Mouse (Mus musculus) embryonic facial prominence, embryonic 14.5 days (tissue): ENCODE data around the gene Inf2. TPM values are rescaled to one million over a fixed set of nuclear protein-coding genes. Genes with fewer than 3 reads are reported as not detected.

Source experiments
- ATAC-seq: fragments of 200-750 bp; cut with Nextera tagmentation; 2 replicates; pipeline ENCODE4 v1.8.0; 2017; ENCODE audit warnings: low read depth, moderate number of reproducible peaks, moderate TSS enrichment
- DNase-seq: peaks from one replicate; pipeline ENCODE4 v3.0.0-alpha.2; 2015; ENCODE audit warnings: low spot score
- H3K27ac ChIP-seq: fragments of 300-500 bp; sonication (generic); replicated peaks from 2 replicates; pipeline ENCODE4 v1.5.1; 2014; ENCODE audit warnings: low read depth, mild to moderate bottlenecking, low read length, moderate library complexity
- H3K27me3 ChIP-seq: fragments of 300-500 bp; sonication (generic); replicated peaks from 2 replicates; pipeline ENCODE4 v1.6.1; 2014; ENCODE audit warnings: low read length; ENCODE audit not compliant: control insufficient read depth, insufficient read depth
- H3K36me3 ChIP-seq: fragments of 300-500 bp; sonication (generic); 2 replicates; pipeline ENCODE4 v1.6.1; 2014; ENCODE audit warnings: low read length, mixed read lengths; ENCODE audit not compliant: control insufficient read depth, insufficient read depth
- H3K4me1 ChIP-seq: fragments of 300-500 bp; sonication (generic); 2 replicates; pipeline ENCODE4 v1.6.1; 2014; ENCODE audit warnings: antibody characterized with exemption, low read length; ENCODE audit not compliant: control insufficient read depth, insufficient read depth
- H3K4me2 ChIP-seq: fragments of 300-500 bp; sonication (generic); 2 replicates; pipeline ENCODE4 v1.6.1; 2014; ENCODE audit warnings: low read depth, mild to moderate bottlenecking, low read length, moderate library complexity, mixed read lengths
- H3K4me3 ChIP-seq: fragments of 300-500 bp; sonication (generic); 2 replicates; pipeline ENCODE4 v1.5.1; 2014; ENCODE audit warnings: low read depth, mild to moderate bottlenecking, low read length
- H3K9ac ChIP-seq: fragments of 300-500 bp; sonication (generic); 2 replicates; pipeline ENCODE4 v1.6.1; 2014; ENCODE audit warnings: low read depth, mild to moderate bottlenecking, low read length, moderate library complexity, mixed read lengths
- H3K9me3 ChIP-seq: fragments of 300-500 bp; sonication (generic); 2 replicates; pipeline ENCODE4 v1.6.1; 2016; ENCODE audit warnings: low read length; ENCODE audit not compliant: control insufficient read depth
- WGBS: fragments of 180-500 bp; shearing (Covaris S2); extraction: QIAGEN DNeasy Blood & Tissue Kit; methylation state at CpG from one replicate; pipeline ENCODE4 v1.1.7; 2014; 5-methylcytosine and 5-hydroxymethylcytosine counted together
- polyA plus RNA-seq: library from polyadenylated mRNA; unstranded; fragments of >200 nt; fragmentation: Nextera tagmentation; extraction: Ambion mirVana; gene quantifications from 2 replicates; pipeline ENCODE4 v1.2.1, GENCODE M21; 2014

Gene Inf2
- polyA plus RNA-seq, 1 experiment from 2014 or later = 8.1 TPM

GRCm38 (mm10) chr12:112644180-112644854, 55.7 kb downstream of the Inf2 start, which contains the start of gene Siva1:
Siva1 (plus strand) TSS chr12:112644679.
- Histone ChIP-seq H3K27me3 (no peaks in the 10 kb centered on the region), H3K9me3 (no peaks in the 10 kb centered on the region), H3K4me2 (peak within 1 kb of the TSS; percentile 84), H3K4me3 (peak within 1 kb of the TSS; percentile 77), H3K36me3 (peaks cover 24% of the 10 kb centered on the region), H3K27ac (peak within 1 kb of the TSS; percentile 92), H3K9ac (peak within 1 kb of the TSS; percentile 86), H3K4me1 (peaks cover 9% of the 10 kb centered on the region)
- ATAC-seq (peak; percentile 97), DNase-seq (peak; percentile 99)
- 2% methylated on average over 34 of the region's 46 CpGs for WGBS

GRCm38 (mm10) chr12:112644855-112645506, 56.4 kb downstream of the Inf2 start:
- DNase-seq (peak; percentile 41), ATAC-seq (peak; percentile 39; the same call in 1 of the 2 replicates)
- Histone ChIP-seq H3K27ac (peak overlapping the region; percentile 92), H3K4me1 (peaks cover 9% of the 10 kb centered on the region), H3K9ac (peak overlapping the region; percentile 86), H3K4me3 (peak overlapping the region; percentile 77), H3K9me3 (no peaks in the 10 kb centered on the region), H3K4me2 (peak overlapping the region; percentile 84), H3K27me3 (no peaks in the 10 kb centered on the region), H3K36me3 (peaks cover 31% of the 10 kb centered on the region)
- 0% methylated on average over 31 of the region's 75 CpGs for WGBS

GRCm38 (mm10) chr12:112646139-112646538, 57.6 kb downstream of the Inf2 start:
- Histone ChIP-seq H3K4me2 (peak overlapping the region; percentile 84), H3K36me3 (peaks cover 37% of the 10 kb centered on the region), H3K27me3 (no peaks in the 10 kb centered on the region), H3K4me3 (peak overlapping the region; percentile 77), H3K4me1 (peaks cover 9% of the 10 kb centered on the region), H3K9me3 (no peaks in the 10 kb centered on the region), H3K9ac (peak overlapping the region; percentile 86), H3K27ac (no peak overlapping the region)
- DNase-seq (no peak), ATAC-seq (no peak)
- WGBS = 43% methylated on average over 6 of the region's 6 CpGs

- Histone ChIP-seq H3K4me1 (peaks cover 9% of the 10 kb centered on the region), H3K36me3 (peaks cover 54% of the 10 kb centered on the region), H3K27me3 (no peaks in the 10 kb centered on the region), H3K4me2 (no peak overlapping the region), H3K9ac (no peak overlapping the region), H3K9me3 (no peaks in the 10 kb centered on the region), H3K27ac (no peak overlapping the region), H3K4me3 (no peak overlapping the region)
- DNase-seq (no peak), ATAC-seq (no peak)
- WGBS = 92% methylated on average over 5 of the region's 5 CpGs
These were observed 59.5 kb downstream of the Inf2 start for GRCm38 (mm10) chr12:112648081-112648480.

GRCm38 (mm10) chr12:112651778-112652439, 63.3 kb downstream of the Inf2 start:
- Histone ChIP-seq H3K4me2 (no peak overlapping the region), H3K36me3 (peaks cover 91% of the 10 kb centered on the region), H3K27me3 (no peaks in the 10 kb centered on the region), H3K27ac (no peak overlapping the region), H3K9ac (no peak overlapping the region), H3K4me3 (no peak overlapping the region), H3K9me3 (no peaks in the 10 kb centered on the region), H3K4me1 (no peaks in the 10 kb centered on the region)
- DNase-seq (no peak), ATAC-seq (no peak)
- 69% methylated on average over 5 of the region's 5 CpGs for WGBS

- no peaks in the 10 kb centered on the region for H3K27me3 ChIP-seq
- H3K9ac ChIP-seq = no peak overlapping the region
- ATAC-seq (peak; percentile 55), DNase-seq (peak; percentile 90)
- no peaks in the 10 kb centered on the region for H3K9me3 ChIP-seq
- peaks cover 91% of the 10 kb centered on the region for H3K36me3 ChIP-seq
- WGBS = 51% methylated on average over 7 of the region's 7 CpGs
- no peak overlapping the region; the same call in 1 of the 2 replicates for H3K27ac ChIP-seq
- H3K4me3 ChIP-seq = no peak overlapping the region
- H3K4me2 ChIP-seq = no peak overlapping the region
- H3K4me1 ChIP-seq = no peaks in the 10 kb centered on the region
These were observed 64.7 kb downstream of the Inf2 start for GRCm38 (mm10) chr12:112653157-112653824.

- WGBS = 91% methylated on average over 5 of the region's 5 CpGs
- DNase-seq (no peak), ATAC-seq (no peak)
- peaks cover 91% of the 10 kb centered on the region for H3K36me3 ChIP-seq
- H3K4me2 ChIP-seq = no peak overlapping the region
- H3K4me3 ChIP-seq = no peak overlapping the region
- H3K4me1 ChIP-seq = no peaks in the 10 kb centered on the region
- no peak overlapping the region for H3K9ac ChIP-seq
- H3K27me3 ChIP-seq = no peaks in the 10 kb centered on the region
- H3K27ac ChIP-seq = no peak overlapping the region
- H3K9me3 ChIP-seq = no peaks in the 10 kb centered on the region
These were observed 65.5 kb downstream of the Inf2 start for GRCm38 (mm10) chr12:112654076-112654475.

- peaks cover 96% of the 10 kb centered on the region for H3K36me3 ChIP-seq
- ATAC-seq (no peak), DNase-seq (no peak)
- H3K4me1 ChIP-seq = peaks cover 36% of the 10 kb centered on the region
- no peaks in the 10 kb centered on the region for H3K9me3 ChIP-seq
- 95% methylated on average over 7 of the region's 7 CpGs for WGBS
- no peak overlapping the region for H3K27ac ChIP-seq
- H3K9ac ChIP-seq = no peak overlapping the region
- no peaks in the 10 kb centered on the region for H3K27me3 ChIP-seq
- no peak overlapping the region for H3K4me3 ChIP-seq
- no peak overlapping the region for H3K4me2 ChIP-seq
These were observed 70.0 kb downstream of the Inf2 start for GRCm38 (mm10) chr12:112658619-112659018.
